Mouse (Mus musculus): ENCODE data around the gene Adamtsl5. TPM values are rescaled to one million over a fixed set of nuclear protein-coding genes. Genes with fewer than 3 reads are reported as not detected.

Gene Adamtsl5
- total RNA-seq, 2 experiments from 2014 or later, result 0.17 to 0.77 TPM

- ATAC-seq (replicated peaks; ENCODE audit: low FRiP score, poor library complexity, severe bottlenecking), result no peak
These were observed 47.5 kb downstream of the Adamtsl5 start for GRCm38 (mm10) chr10:80300672-80301181.

- ATAC-seq (replicated peaks; ENCODE audit: low FRiP score, poor library complexity, severe bottlenecking), result no peak
These were observed 48.4 kb downstream of the Adamtsl5 start for GRCm38 (mm10) chr10:80299824-80300223.

- ATAC-seq (replicated peaks; ENCODE audit: low FRiP score, poor library complexity, severe bottlenecking), result no peak
These were observed 48.9 kb downstream of the Adamtsl5 start for GRCm38 (mm10) chr10:80299301-80299700.

DNA sequence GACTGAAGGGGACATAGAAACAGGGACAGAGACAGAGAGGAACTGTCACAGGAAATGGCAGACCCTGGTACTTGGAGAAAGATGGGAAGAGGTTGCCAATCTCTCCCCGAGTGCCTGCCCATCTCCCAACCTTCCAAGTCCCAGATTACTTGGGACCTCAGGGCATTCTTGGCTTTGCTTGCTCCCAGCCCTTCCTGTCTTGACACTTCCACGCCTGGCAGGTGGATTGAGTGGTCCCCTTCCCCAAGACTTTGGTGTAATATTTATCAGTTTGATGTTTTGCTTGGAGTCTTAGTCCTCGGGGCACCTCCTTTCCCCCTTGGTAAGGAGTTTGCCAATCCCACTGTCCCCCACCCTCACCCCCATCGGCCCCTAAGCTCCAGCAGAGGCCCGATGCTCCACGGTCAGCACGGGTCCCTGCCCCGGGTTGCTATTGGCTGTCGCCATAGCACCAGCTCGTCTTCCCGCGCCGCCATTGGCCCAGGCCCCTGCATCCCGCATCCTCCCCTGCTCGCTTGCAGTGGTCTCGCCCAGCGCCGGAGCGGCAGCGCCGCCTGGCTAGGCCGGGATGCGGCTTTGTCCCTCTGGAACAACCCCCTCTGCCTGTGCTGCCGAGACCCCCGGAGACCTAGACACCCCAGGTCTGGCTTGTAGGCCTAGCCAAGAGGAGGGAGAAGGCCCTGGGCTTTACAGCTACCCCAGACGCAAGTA, 49.5 kb downstream of the Adamtsl5 start:
- ATAC-seq (replicated peaks; ENCODE audit: low FRiP score, poor library complexity, severe bottlenecking), result no peak

DNA sequence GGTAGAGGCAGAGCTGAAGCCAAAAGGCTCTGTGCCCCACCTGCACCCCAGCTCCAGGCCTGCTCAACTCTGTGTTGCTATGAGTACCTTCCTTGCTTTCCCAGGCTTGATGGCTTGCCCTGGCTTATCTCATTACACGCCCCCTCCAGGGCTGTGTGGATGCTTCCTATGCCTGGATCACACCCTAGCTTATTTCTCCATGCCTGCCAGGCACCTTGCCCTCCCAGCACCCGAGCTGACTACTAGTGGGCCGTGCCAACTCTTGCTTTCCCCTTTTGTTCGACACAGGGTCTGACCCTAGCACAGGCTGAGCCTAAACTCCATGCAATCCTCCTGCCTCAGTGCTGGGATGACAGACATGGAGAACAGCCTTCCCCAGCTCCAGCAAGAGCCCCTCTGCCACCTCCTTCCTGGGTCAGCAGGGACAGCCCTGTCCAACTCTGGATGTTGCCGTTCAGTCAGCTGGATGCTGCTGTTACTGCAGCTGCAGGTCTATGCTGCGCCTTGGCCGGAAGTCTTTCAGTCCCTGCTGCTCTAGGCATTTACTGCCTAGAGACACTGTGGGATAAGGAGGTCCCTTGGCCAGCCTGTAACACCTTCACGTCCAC, 50.6 kb downstream of the Adamtsl5 start:
- no peak for ATAC-seq (replicated peaks; ENCODE audit: low FRiP score, poor library complexity, severe bottlenecking)

DNA sequence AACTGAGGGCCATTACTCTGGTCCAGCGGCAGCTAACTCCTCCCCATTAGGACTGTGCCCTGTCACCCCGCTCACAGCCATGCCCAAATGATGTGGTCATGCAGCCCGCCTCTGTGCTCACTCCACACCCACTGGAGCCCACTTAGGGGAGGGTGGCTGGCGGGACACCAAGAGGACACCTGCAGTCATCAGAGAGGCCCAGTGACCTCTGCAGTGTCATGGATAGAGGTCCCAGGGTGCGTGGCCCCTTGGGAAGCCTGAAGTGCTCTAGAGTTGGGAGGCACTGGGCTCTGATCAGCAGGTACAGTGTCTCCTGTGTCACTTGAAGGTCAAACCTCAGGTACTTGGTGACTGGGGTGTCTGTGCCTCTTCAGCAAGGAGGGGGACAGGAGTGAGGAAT, 51.4 kb downstream of the Adamtsl5 start:
- ATAC-seq (replicated peaks; ENCODE audit: low FRiP score, poor library complexity, severe bottlenecking), result no peak

DNA sequence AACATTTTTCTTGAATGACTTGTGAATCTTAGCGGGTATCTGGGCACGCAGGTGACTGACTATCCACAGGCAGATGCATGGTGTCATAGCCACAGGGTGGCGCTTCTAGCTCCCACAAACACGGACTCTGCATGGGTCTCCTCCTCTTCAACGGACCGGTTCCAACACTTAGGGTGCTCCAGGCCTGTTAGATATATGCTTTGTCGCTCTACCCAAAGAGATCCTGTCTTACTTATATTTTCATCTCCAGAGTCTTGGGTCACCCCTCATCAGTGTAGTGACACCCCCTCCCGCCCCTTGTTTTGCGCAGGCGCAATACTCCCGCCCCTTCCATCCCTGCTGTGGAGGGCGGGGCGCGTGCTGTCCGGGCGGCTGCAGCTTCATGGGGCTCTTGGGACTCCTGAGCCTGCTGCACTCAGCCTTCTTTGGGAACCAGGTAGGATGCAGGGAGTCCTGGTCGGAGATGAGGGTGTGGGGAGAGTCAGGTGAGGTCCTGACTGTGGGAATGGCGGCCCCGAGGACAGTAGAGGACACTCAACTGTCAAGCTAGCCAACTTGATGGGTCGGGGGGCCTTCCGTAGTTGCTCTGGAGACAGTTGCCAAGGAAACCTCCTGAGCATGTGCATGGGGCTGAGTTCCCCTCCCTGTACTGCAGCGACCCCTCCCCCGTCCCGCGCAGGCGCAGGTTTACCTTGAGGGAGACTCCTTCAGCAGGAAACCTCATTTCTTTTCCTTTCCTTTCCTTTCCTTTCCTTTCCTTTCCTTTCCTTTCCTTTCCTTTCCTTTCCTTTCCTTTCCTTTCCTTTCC, 52.4 kb downstream of the Adamtsl5 start, which contains the start of gene Apc2:
Gene Apc2 (plus strand): TSS at position 360 of the 808 bp plus-strand sequence.
- ATAC-seq (replicated peaks; ENCODE audit: low FRiP score, poor library complexity, severe bottlenecking), result peak; percentile 51

DNA sequence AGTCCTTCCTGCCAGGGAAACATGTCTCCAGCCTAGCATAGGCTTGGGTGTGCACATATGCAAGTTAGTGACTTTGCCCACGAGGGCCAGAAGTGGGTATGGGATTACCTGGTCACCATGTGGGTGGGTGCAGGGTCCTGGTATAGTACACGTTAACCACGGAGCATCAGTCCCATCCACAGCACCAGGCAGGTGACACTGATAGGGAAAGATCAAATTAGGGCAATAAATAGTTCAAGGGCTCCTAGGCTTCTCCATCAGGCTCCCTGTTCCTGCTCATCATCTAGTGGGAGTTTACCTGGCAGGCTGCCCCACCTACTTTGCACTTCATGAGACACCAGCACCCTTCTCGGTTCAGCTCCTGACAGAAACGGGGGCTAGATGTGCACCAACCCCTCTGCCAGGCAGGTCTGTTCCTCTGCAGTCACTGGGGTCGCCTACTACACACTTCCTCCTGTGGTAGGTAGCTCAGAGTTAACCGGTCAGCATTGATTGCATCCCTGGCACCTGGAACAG, 53.4 kb downstream of the Adamtsl5 start:
- no peak for ATAC-seq (replicated peaks; ENCODE audit: low FRiP score, poor library complexity, severe bottlenecking)

DNA sequence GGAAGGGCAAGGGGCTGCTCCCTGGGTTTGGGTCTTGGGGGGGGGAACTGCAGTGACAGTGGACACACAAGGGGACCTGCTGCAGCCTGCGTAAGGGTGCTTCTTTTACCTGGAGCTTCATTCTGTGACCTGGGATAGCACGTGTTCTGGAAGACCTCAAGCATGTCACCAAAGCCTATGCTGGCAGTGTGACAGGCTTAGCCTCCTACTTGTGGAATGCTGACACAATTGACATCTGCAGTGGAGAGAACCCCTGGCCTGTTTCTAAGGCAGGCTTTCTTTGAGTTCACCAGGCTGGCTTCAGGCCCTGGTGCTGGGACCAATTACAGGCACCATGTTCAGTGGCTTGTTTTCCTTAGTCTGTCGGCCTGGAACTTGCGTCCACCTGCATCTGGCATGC, 53.9 kb downstream of the Adamtsl5 start:
- ATAC-seq (replicated peaks; ENCODE audit: low FRiP score, poor library complexity, severe bottlenecking), result no peak

DNA sequence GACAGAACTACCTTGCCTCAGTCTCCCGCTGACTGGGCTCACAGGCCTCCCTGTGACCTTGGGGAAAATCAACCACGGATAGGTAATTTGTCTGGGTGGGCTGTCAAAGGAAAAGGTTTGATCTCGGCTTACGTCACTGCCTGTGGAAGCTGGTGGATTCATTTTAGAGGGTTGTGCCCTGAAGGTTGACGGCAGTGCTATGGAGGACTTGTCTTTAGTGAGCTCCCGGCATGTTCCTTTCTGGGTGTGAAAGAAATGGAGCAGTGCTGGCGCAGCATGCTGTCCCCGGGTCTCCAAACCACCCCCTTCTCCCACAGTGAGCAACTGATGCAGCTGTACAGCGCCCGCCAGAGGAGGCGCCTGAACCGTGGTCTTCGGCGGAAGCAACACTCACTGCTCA, 54.9 kb downstream of the Adamtsl5 start:
- ATAC-seq (replicated peaks; ENCODE audit: low FRiP score, poor library complexity, severe bottlenecking), result no peak

- peak; percentile 91 for ATAC-seq (replicated peaks; ENCODE audit: low FRiP score, poor library complexity, severe bottlenecking)
These were observed 55.7 kb downstream of the Adamtsl5 start, which contains the start of gene Rps15 for GRCm38 (mm10) chr10:80292251-80293146. Gene Rps15, plus strand, starts transcription at chr10:80292453.

Other genes starting within 250 kb of the Adamtsl5 start
- 9.2 and 12.5 TPM in 2 replicates for gene Sbno2, start 242.8 kb downstream of the Adamtsl5 start, total RNA-seq (2015; ENCODE audit: low replicate concordance)
- gene Sbno2, start 242.8 kb downstream of the Adamtsl5 start, total RNA-seq (2017; ENCODE audit: low replicate concordance), result 17.1 and 20.9 TPM in 2 replicates
- 47.7 and 60.0 TPM in 2 replicates for gene Stk11, start 232.6 kb downstream of the Adamtsl5 start, total RNA-seq (2015; ENCODE audit: low replicate concordance)
- gene Stk11, start 232.6 kb downstream of the Adamtsl5 start, total RNA-seq (2017; ENCODE audit: low replicate concordance), result 152 and 195 TPM in 2 replicates
- 43.3 and 48.8 TPM in 2 replicates for gene Atp5d, start 209.8 kb downstream of the Adamtsl5 start, total RNA-seq (2015; ENCODE audit: low replicate concordance)
- gene Atp5d, start 209.8 kb downstream of the Adamtsl5 start, total RNA-seq (2017; ENCODE audit: low replicate concordance), result 12.1 and 17.3 TPM in 2 replicates
- not detected in 2 replicates for gene Cbarp, start 207.6 kb downstream of the Adamtsl5 start, total RNA-seq (2015; ENCODE audit: low replicate concordance)
- not detected in 2 replicates for gene Cbarp, start 207.6 kb downstream of the Adamtsl5 start, total RNA-seq (2017; ENCODE audit: low replicate concordance)
- 5.0 and 7.7 TPM in 2 replicates for gene Midn, start 200.1 kb downstream of the Adamtsl5 start, total RNA-seq (2015; ENCODE audit: low replicate concordance)
- gene Midn, start 200.1 kb downstream of the Adamtsl5 start, total RNA-seq (2017; ENCODE audit: low replicate concordance), result 3.9 and 7.4 TPM in 2 replicates
- gene Cirbp, start 182.4 kb downstream of the Adamtsl5 start, total RNA-seq (2015; ENCODE audit: low replicate concordance), result 3.6 and 3.7 TPM in 2 replicates
- 14.6 and 16.3 TPM in 2 replicates for gene Cirbp, start 182.4 kb downstream of the Adamtsl5 start, total RNA-seq (2017; ENCODE audit: low replicate concordance)
- gene 1600002K03Rik, start 175.5 kb downstream of the Adamtsl5 start, total RNA-seq (2015; ENCODE audit: low replicate concordance), result 7.5 TPM in 1 of 2 replicates, not detected in the other
- gene 1600002K03Rik, start 175.5 kb downstream of the Adamtsl5 start, total RNA-seq (2017; ENCODE audit: low replicate concordance), result 5.9 TPM in 1 of 2 replicates, not detected in the other
- gene Efna2, start 168.9 kb downstream of the Adamtsl5 start, total RNA-seq (2015; ENCODE audit: low replicate concordance), result not detected in 2 replicates
- not detected in 2 replicates for gene Efna2, start 168.9 kb downstream of the Adamtsl5 start, total RNA-seq (2017; ENCODE audit: low replicate concordance)
- gene Mum1, start 122.0 kb downstream of the Adamtsl5 start, total RNA-seq (2015; ENCODE audit: low replicate concordance), result 1.3 and 4.4 TPM in 2 replicates
- 14.7 and 24.0 TPM in 2 replicates for gene Mum1, start 122.0 kb downstream of the Adamtsl5 start, total RNA-seq (2017; ENCODE audit: low replicate concordance)
- 25.7 and 25.9 TPM in 2 replicates for gene Ndufs7, start 99.3 kb downstream of the Adamtsl5 start, total RNA-seq (2015; ENCODE audit: low replicate concordance)
- gene Ndufs7, start 99.3 kb downstream of the Adamtsl5 start, total RNA-seq (2017; ENCODE audit: low replicate concordance), result 13.0 and 14.2 TPM in 2 replicates
- not detected in 2 replicates for gene Gamt, start 87.4 kb downstream of the Adamtsl5 start, total RNA-seq (2015; ENCODE audit: low replicate concordance)
- 0.77 TPM in 1 of 2 replicates, not detected in the other for gene Gamt, start 87.4 kb downstream of the Adamtsl5 start, total RNA-seq (2017; ENCODE audit: low replicate concordance)
- gene Dazap1, start 86.9 kb downstream of the Adamtsl5 start, total RNA-seq (2015; ENCODE audit: low replicate concordance), result 13.8 and 17.1 TPM in 2 replicates
- gene Dazap1, start 86.9 kb downstream of the Adamtsl5 start, total RNA-seq (2017; ENCODE audit: low replicate concordance), result 29.8 and 35.3 TPM in 2 replicates
- 509 and 541 TPM in 2 replicates for gene Rps15, start 56.0 kb downstream of the Adamtsl5 start, total RNA-seq (2015; ENCODE audit: low replicate concordance)
- gene Rps15, start 56.0 kb downstream of the Adamtsl5 start, total RNA-seq (2017; ENCODE audit: low replicate concordance), result 422 and 457 TPM in 2 replicates
- gene Apc2, start 52.4 kb downstream of the Adamtsl5 start, total RNA-seq (2015; ENCODE audit: low replicate concordance), result not detected in 2 replicates
- 0.09 and 0.14 TPM in 2 replicates for gene Apc2, start 52.4 kb downstream of the Adamtsl5 start, total RNA-seq (2017; ENCODE audit: low replicate concordance)
- 6.1 and 12.7 TPM in 2 replicates for gene 2310011J03Rik, start 27.9 kb downstream of the Adamtsl5 start, total RNA-seq (2015; ENCODE audit: low replicate concordance)
- gene 2310011J03Rik, start 27.9 kb downstream of the Adamtsl5 start, total RNA-seq (2017; ENCODE audit: low replicate concordance), result 3.5 and 3.7 TPM in 2 replicates
- 1.0 TPM in 1 of 2 replicates, not detected in the other for gene Pcsk4, start 18.9 kb downstream of the Adamtsl5 start, total RNA-seq (2015; ENCODE audit: low replicate concordance)
- not detected in 2 replicates for gene Pcsk4, start 18.9 kb downstream of the Adamtsl5 start, total RNA-seq (2017; ENCODE audit: low replicate concordance)
- 1.7 and 6.0 TPM in 2 replicates for gene Reep6, start 18.5 kb downstream of the Adamtsl5 start, total RNA-seq (2015; ENCODE audit: low replicate concordance)
- 2.0 and 4.5 TPM in 2 replicates for gene Reep6, start 18.5 kb downstream of the Adamtsl5 start, total RNA-seq (2017; ENCODE audit: low replicate concordance)
- gene Plk5, start 8.0 kb upstream of the Adamtsl5 start, total RNA-seq (2015; ENCODE audit: low replicate concordance), result not detected in 2 replicates
- gene Plk5, start 8.0 kb upstream of the Adamtsl5 start, total RNA-seq (2017; ENCODE audit: low replicate concordance), result not detected in 2 replicates
- 1.5 TPM in 1 of 2 replicates, not detected in the other for gene Mex3d, start 39.2 kb upstream of the Adamtsl5 start, total RNA-seq (2015; ENCODE audit: low replicate concordance)
- gene Mex3d, start 39.2 kb upstream of the Adamtsl5 start, total RNA-seq (2017; ENCODE audit: low replicate concordance), result 0.51 and 0.70 TPM in 2 replicates
- 11.9 and 38.4 TPM in 2 replicates for gene Mbd3, start 51.1 kb upstream of the Adamtsl5 start, total RNA-seq (2015; ENCODE audit: low replicate concordance)
- 10.5 and 21.3 TPM in 2 replicates for gene Mbd3, start 51.1 kb upstream of the Adamtsl5 start, total RNA-seq (2017; ENCODE audit: low replicate concordance)
- 38.2 and 42.4 TPM in 2 replicates for gene Uqcr11, start 58.4 kb upstream of the Adamtsl5 start, total RNA-seq (2015; ENCODE audit: low replicate concordance)
- 56.0 and 60.8 TPM in 2 replicates for gene Uqcr11, start 58.4 kb upstream of the Adamtsl5 start, total RNA-seq (2017; ENCODE audit: low replicate concordance)
- gene Tcf3, start 85.2 kb upstream of the Adamtsl5 start, total RNA-seq (2015; ENCODE audit: low replicate concordance), result 30.7 and 31.1 TPM in 2 replicates
- gene Tcf3, start 85.2 kb upstream of the Adamtsl5 start, total RNA-seq (2017; ENCODE audit: low replicate concordance), result 27.9 and 39.6 TPM in 2 replicates
- not detected in 2 replicates for gene Onecut3, start 146.4 kb upstream of the Adamtsl5 start, total RNA-seq (2015; ENCODE audit: low replicate concordance)
- not detected in 2 replicates for gene Onecut3, start 146.4 kb upstream of the Adamtsl5 start, total RNA-seq (2017; ENCODE audit: low replicate concordance)
- not detected in 2 replicates for gene Atp8b3, start 190.7 kb upstream of the Adamtsl5 start, total RNA-seq (2015; ENCODE audit: low replicate concordance)
- gene Atp8b3, start 190.7 kb upstream of the Adamtsl5 start, total RNA-seq (2017; ENCODE audit: low replicate concordance), result 0.43 TPM in 1 of 2 replicates, not detected in the other
- 18.0 and 20.2 TPM in 2 replicates for gene Rexo1, start 213.1 kb upstream of the Adamtsl5 start, total RNA-seq (2015; ENCODE audit: low replicate concordance)
- 10.7 and 12.0 TPM in 2 replicates for gene Rexo1, start 213.1 kb upstream of the Adamtsl5 start, total RNA-seq (2017; ENCODE audit: low replicate concordance)
- 0.96 and 1.0 TPM in 2 replicates for gene Klf16, start 228.9 kb upstream of the Adamtsl5 start, total RNA-seq (2015; ENCODE audit: low replicate concordance)
- 2.3 and 4.2 TPM in 2 replicates for gene Klf16, start 228.9 kb upstream of the Adamtsl5 start, total RNA-seq (2017; ENCODE audit: low replicate concordance)
- 23.6 and 66.1 TPM in 2 replicates for gene Abhd17a, start 241.9 kb upstream of the Adamtsl5 start, total RNA-seq (2015; ENCODE audit: low replicate concordance)
- gene Abhd17a, start 241.9 kb upstream of the Adamtsl5 start, total RNA-seq (2017; ENCODE audit: low replicate concordance), result 2.0 and 7.7 TPM in 2 replicates